Mouse (Mus musculus) megakaryocyte, adult 5-6 weeks (primary cell): ENCODE data around the gene Nrxn1. TPM values are rescaled to one million over a fixed set of nuclear protein-coding genes. Genes with fewer than 3 reads are reported as not detected.
A peak's percentile ranks its signal among the peaks of the same experiment; 100 is the strongest.
"Not testable (repeated sequence)": the region's sequence is repeated elsewhere in the genome, so short reads cannot be mapped to it uniquely, and the experiment has no call there.

Source experiments
- ATAC-seq: 2 replicates; pipeline ENCODE4 v1.8.0; 2016; ENCODE audit warnings: mild to moderate bottlenecking, inconsistent platforms; ENCODE audit not compliant: poor library complexity, severe bottlenecking
- total RNA-seq, 2 experiments: library from RNA; stranded (forward) in 1 of 2; stranded (reverse) in 1 of 2; fragments of 153-499, 151-499 nt in 1 of 2; fragments of 221-1000, 200-1000 nt in 1 of 2; gene quantifications; 2 replicates each; pipeline versions ENCODE4 v1.2.3 to v1.2.4; 2015 to 2017

Gene Nrxn1
- total RNA-seq, 2 experiments from 2014 or later, result 0.18 to 1.5 TPM

- ATAC-seq, result no peak
Observed at GRCm38 (mm10) chr17:90333445-90333844, 759.4 kb downstream of the Nrxn1 start.

DNA sequence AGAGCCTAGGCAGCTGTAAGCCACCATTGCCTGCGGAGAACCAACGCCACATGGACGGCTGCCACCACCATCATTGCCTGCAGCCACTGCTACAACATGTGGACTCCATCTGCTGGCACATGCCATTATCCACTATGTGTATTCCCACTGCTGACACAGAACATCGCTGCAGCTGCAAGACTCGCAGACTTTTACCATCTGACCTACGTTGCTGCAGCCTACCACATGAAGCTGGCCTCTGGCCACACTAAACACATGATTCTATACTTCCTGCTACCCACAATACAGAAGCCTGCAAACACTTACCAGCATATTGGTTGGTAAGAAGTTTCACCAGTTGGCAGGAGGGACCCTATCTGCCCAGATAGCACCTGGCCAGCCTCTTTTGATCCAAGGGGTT is 769.2 kb downstream of the Nrxn1 start:
- ATAC-seq, result 0 out of 2 replicates have a peak, but pooled peaks have one; percentile 5

- ATAC-seq, result no peak
Observed at GRCm38 (mm10) chr17:90272225-90272624, 820.6 kb downstream of the Nrxn1 start.

- ATAC-seq, result no peak
Observed at GRCm38 (mm10) chr17:90271165-90271564, 821.7 kb downstream of the Nrxn1 start.

DNA sequence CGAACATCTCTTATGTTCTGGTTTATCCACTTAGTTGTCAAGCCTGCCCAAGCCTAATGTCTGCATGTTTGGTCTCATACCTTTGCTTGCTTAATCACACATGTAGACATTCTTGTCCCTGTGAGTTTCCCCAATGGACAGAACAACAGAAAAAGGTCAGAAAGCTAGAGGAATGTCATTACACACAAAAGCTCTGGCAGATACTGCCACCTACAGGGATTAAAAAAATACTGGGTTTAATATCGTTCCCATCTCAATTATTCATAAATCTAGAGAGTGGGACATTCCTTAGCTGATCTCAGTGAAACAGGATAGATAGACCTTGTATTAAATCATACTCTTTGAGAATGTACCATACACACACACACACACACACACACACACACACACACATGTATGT is 823.7 kb downstream of the Nrxn1 start:
- ATAC-seq, result no peak

- ATAC-seq, result no peak
Observed at GRCm38 (mm10) chr17:90253451-90254131, 839.3 kb downstream of the Nrxn1 start.

DNA sequence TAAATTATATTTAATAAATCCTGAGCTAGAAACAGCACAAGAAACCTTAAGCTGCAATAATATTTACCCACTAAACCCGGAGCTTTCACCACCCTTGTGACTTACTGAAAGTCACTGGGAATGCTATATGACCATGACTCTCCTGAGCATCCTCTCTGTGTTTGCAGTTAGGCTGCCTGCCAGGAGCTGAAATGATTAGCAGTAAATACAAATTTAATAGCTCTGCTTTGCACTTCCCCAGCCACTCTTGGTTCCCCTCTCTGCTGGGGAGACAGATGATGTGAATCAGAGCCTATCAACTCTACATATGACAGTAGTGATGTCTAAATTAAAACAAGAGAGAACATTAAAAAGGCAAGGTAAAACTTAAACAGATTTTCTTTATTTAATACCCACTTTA is 840.7 kb downstream of the Nrxn1 start:
- no peak for ATAC-seq

DNA sequence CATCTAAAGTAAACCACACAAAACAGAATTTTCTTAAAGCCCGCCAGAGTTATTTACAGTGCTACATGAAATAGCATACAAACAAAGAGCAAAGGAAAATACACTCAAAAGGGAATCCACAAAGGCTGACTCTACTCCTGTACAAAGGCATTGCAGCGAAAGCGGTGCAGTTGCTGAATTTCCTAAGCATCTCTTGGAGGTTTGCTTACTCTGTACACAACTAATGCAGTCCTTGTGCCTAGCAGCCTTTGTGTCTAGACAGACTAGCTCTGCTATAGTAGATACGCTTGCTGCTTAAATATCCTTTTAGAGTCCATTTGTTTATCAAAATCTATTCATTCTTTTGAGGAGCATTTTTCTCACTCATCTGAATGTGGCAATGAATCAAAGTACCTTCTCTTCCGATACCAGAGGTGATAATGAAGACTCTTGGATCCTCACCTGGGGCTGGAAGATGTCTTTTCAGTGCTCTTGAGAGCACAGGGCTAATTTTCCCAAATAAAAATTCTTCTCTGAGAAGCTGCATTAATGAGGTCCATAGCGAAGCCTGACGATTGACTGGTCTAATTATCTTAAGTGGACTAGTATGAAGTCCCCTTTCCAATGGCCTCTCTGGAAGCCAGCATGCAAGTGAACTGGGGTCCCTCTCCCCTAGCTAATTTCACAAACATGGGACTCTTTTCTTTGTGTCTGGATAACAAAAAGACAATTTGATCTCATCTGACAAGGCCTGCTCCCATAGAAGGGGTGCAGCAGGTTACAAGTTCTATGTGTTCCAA is 845.6 kb downstream of the Nrxn1 start:
- ATAC-seq, result no peak

DNA sequence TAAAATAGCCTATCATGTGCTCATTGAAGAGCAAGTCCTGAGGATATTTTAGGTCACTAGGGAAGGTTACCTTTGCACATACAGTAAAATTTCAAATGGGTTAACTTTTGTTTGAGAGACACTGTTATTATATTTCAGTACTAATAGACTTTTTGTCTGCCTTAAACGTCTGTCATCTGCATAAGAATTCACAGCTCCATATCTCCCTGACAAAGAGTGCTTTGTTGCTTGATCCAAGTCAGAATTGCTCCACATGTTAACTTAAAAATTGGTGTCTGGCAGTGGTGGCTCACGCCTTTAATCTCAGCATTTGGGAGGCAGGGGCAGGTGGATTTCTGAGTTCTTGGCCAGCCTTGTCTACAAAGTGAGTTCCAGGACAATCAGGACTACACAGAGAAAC is 848.5 kb downstream of the Nrxn1 start:
- ATAC-seq, result no peak

DNA sequence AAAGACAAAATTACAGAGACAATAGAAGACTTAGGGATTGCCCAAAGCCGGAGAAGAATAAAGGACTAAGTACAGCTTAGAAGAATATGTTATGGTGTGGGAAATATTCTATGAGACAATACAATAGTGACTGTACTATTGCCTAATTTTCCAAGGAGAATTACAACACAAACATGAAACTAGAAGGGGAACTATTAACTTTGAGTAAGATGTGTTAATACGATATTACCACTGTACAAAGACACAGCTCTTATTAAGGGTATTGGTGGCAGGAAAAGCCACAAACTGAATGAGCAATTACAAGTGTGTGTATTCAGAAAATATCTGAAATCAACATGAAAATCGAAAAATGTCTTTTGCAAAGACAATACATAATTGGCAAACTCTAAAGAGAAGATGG is 853.9 kb downstream of the Nrxn1 start:
- ATAC-seq, result peak; percentile 89

- ATAC-seq, result peak; percentile 60
Observed at GRCm38 (mm10) chr17:90238517-90238916, 854.4 kb downstream of the Nrxn1 start.

- ATAC-seq, result not testable (repeated sequence)
Observed at GRCm38 (mm10) chr17:90235674-90236073, 857.2 kb downstream of the Nrxn1 start.

DNA sequence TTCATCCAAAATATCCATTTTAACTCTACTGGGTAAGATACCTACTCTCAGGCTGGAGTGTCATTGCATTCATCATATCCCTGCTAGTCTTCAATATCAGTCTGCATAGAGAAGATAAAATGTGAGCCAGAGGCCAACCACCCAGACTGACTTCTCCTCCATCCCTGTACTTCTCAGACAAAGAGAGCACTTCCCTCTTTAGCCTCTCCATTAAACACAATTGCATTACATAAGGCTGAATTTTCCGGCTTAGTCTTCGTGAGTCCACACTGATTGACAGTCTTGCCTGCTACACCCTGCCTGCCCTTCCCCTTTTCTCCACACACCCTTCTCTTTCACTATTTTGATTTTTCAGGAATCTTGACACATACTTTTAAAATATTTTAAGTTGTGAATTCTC is 858.1 kb downstream of the Nrxn1 start:
- ATAC-seq, result peak; percentile 74

DNA sequence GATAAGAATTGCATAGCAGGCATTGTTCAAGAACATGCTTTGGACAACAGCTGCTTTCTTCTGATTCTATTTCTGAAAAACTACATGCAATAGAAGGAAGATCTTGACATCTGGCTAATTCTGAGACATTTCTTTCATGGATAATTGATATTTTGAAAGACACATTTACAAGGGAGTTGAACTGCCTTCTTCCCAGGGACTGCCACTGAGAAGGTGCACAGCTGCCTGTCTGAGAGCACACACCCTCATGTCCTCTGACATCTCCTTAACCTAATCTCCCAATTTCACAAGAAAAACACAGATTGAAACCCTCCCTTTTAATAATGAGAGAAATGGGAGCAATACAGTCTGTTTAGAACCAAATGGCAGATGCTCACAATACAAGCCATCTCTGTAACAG is 884.3 kb downstream of the Nrxn1 start:
- no peak for ATAC-seq

DNA sequence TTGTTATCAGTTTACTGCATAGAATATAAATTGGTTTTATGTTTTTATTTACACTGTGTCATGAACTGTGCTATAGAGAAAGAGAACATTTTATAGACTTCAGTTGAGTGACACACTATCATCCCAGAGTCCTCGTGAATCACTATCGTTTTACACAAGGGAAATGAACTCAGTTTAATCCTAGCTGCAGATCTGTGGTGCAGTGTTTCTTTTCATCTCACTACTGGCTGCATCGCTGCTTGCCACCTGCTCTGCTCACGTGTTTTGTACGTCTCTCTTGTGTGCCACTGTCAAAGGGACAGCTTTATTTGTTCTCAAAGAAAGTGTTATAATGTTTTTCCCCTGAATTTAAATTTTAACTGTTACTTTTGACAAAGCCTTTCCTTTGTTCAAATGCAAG is 885.3 kb downstream of the Nrxn1 start:
- no peak for ATAC-seq

GRCm38 (mm10) chr17:90203993-90204392 is 888.9 kb downstream of the Nrxn1 start:
- ATAC-seq, result no peak

- ATAC-seq, result no peak
Observed at GRCm38 (mm10) chr17:90202785-90203184, 890.1 kb downstream of the Nrxn1 start.

- no peak for ATAC-seq
Observed at GRCm38 (mm10) chr17:90196772-90197171, 896.1 kb downstream of the Nrxn1 start.

GRCm38 (mm10) chr17:90141602-90142001 is 951.3 kb downstream of the Nrxn1 start:
- 0 out of 2 replicates have a peak, but pooled peaks have one; percentile 39 for ATAC-seq

GRCm38 (mm10) chr17:90130836-90131235 is 962.0 kb downstream of the Nrxn1 start:
- ATAC-seq, result no peak

DNA sequence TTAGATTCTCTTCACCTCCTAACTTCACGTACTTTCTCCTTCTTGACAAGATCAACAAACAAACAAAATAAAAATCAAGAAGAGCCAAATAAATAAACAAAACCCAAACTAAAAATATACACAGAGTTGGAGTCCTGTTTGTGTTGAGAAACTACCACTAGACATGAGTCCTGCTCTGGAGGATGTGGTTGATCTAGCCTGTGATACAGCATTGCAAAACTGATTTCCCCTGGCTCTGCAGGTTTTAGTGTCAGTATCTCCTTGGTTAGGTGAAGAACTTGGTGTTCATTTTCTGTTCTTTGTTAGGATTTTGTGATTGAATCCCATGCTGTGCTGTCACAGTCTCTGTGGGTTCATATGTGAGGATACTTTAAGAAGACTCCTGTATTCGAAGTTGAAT is 963.7 kb downstream of the Nrxn1 start:
- peak; percentile 69 for ATAC-seq

DNA sequence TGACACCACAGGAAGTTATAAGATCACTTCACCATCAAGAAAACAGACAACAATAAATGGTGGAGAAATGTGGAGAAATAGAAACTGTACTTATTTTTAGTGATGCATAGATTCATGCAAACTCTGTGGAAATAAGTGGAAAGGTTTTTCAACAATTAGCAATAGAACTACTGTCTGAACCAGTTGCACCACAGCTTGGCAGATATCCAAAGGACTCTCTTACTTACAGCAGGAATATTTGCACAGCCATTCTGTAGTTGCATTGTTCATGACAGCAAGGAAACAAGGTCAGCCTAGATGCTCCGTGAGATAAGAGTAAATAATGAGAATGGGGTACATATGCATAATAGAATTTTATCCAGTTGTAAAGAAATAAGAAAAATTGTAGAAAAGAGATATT is 965.3 kb downstream of the Nrxn1 start:
- no peak for ATAC-seq
